Mouse (Mus musculus) brain, embryonic 14.5 days (tissue): Measurements from ENCODE around the gene Fen1.

Experiments
- CTCF ChIP-seq: fragments of 200-500 bp; IDR thresholded peaks from 2 replicates; pipeline ENCODE4 v1.5.1; 2012; ENCODE audit warnings: inconsistent platforms, mild to moderate bottlenecking, moderate library complexity, borderline replicate concordance; ENCODE audit not compliant: insufficient read depth, insufficient read length; ENCODE audit errors: extremely low read depth
- POLR2A ChIP-seq: fragments of 200-500 bp; IDR thresholded peaks from 2 replicates; pipeline ENCODE4 v1.6.1; 2012; ENCODE audit warnings: mild to moderate bottlenecking, inconsistent platforms, borderline replicate concordance; ENCODE audit not compliant: poor library complexity, insufficient read depth, insufficient read length, severe bottlenecking; ENCODE audit errors: extremely low read depth

- TF ChIP-seq POLR2A (no peak), CTCF (peak; percentile 68; the same call in 1 of the 2 replicates)
Observed at GRCm38 (mm10) chr19:10219108-10219507, 15.1 kb upstream of the Fen1 start.
